Mouse (Mus musculus): ENCODE results near the gene H2-M5. TPM values are rescaled to one million over a fixed set of nuclear protein-coding genes. Genes with fewer than 3 reads are reported as not detected.

H2-M5 gene
- total RNA-seq, 2 experiments from 2014 or later, result not detected

DNA sequence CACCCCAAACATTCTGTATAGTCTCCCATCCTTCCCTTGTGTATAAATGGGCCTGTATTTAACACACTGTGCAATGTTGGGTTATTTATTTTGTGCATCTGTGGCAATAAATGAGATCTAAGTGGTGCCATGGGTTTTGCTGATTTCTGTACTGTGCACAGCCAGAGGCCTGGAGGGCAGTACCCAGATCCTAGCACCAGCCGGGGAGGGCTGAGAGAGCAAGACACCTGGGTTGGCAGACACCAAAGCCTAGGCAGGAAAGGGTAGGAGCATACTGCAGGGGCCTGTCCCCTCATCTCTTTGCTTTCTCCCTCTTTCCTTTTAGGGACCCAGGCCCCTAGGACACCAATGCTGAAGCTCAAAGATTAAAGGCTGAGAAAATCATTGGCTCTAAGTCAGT lies 41.1 kb downstream of the H2-M5 start:
- DNase-seq, result no peak

DNA sequence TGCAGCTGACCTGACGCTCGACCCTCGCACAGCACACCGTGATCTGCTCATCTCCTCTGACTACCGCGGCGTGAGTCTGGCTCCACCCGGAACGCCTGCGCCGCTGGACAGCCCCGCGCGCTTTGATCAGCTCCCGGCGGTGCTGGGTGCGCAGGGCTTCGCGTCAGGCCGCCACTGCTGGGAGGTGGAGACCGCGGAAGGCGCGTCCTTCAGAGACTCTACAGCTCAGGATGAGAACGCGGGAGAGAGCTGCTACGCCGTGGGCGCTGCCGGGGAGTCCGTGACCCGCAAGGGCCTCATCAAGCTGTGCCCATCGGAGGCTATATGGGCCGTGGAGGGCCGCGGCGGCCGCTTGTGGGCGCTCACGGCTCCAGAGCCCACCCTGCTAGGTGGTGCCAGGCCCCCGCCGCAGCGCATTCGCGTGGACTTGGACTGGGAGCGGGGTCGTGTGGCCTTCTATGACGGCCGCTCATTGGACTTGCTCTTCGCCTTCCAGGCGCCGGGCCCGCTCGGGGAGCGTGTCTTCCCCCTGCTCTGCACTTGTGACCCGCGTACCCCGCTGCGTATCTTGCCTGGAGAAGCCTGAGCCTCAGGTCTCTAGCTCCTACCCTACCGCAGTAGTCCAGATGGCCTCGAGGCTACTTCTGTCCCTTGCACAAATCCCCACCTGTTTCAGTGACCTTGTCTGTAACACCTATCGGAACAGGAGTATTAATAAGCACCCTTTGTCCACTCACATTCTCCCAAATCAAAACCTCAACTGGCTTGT lies 42.1 kb downstream of the H2-M5 start:
- DNase-seq, result peak; percentile 37

- peak; percentile 13 for DNase-seq
These were observed 45.1 kb downstream of the H2-M5 start for GRCm38 (mm10) chr17:36944121-36944775.

- no peak for DNase-seq
These were observed 45.6 kb downstream of the H2-M5 start for GRCm38 (mm10) chr17:36943691-36944090.

GRCm38 (mm10) chr17:36942791-36943471 lies 46.4 kb downstream of the H2-M5 start, which contains the start of gene Rnf39:
TSS of gene Rnf39 (plus strand) at chr17:36942918.
- no peak for DNase-seq

DNA sequence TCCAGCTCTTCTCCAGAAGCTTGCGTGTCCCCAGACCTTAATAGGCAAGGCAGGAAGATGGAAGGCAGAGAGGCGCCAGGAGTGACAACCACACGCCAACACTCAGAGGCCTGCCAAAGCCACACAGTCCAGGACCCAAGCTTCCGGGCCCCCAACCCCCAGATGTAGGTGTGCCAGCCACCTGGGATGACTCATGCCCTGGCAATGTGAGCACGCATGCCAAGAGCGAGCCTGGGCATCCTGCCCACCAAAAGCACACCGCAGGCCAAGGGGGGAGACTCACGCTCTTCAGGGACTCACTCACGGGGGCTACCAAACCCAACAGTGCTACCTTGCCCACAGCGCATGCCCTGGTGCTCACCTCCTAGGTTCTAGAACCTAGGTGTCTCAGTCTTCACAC lies 46.9 kb downstream of the H2-M5 start:
- DNase-seq, result peak; percentile 13

DNA sequence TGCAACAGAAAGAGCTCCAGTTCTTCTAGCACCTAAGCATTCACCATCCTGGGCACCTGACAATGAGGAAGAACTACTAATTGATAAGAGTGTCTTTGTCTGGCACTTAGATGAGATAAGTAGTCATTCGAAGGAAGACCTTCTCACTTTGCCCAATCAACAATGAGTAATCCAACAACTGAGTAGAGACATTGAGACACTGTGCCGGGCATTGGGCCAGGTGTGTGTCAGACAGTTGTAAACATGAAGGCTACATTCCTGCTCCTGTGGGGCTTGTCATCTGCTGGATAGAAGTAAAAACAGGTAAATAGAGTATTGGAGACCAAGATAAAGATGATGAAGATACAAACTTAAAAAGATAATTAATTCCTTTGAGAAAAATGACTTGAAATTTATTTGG lies 51.3 kb downstream of the H2-M5 start:
- no peak for DNase-seq

Other genes starting within 250 kb of the H2-M5 start
- not detected for gene H2-M10.5, start 216.6 kb downstream of the H2-M5 start, total RNA-seq (2021)
- not detected for gene H2-M10.6, start 177.4 kb downstream of the H2-M5 start, total RNA-seq (2021)
- 10 to 100 TPM; 15.2 to 16.7 TPM for gene Trim26, start 152.4 kb downstream of the H2-M5 start, total RNA-seq (2021)
- gene Trim15, start 122.3 kb downstream of the H2-M5 start, total RNA-seq (2021), result not detected
- under 1 TPM in 1 of 2 experiments, not detected in 1; 0.16 TPM for gene Trim10, start 120.0 kb downstream of the H2-M5 start, total RNA-seq (2021)
- not detected for gene Trim40, start 99.4 kb downstream of the H2-M5 start, total RNA-seq (2021)
- gene Trim31, start 91.4 kb downstream of the H2-M5 start, total RNA-seq (2021), result not detected
- gene Rnf39, start 46.6 kb downstream of the H2-M5 start, total RNA-seq (2021), result under 1 TPM in 1 of 2 experiments, not detected in 1; 0.38 TPM
- 10 to 100 TPM; 47.3 to 64.5 TPM for gene Ppp1r11, start 37.8 kb downstream of the H2-M5 start, total RNA-seq (2021)
- 10 to 100 TPM; 18.0 to 20.6 TPM for gene Znrd1, start 31.0 kb downstream of the H2-M5 start, total RNA-seq (2021)
- 10 to 100 TPM; 13.7 to 15.1 TPM for gene Znrd1as, start 30.9 kb downstream of the H2-M5 start, total RNA-seq (2021)
- gene 2410137M14Rik, start 8.3 kb downstream of the H2-M5 start, total RNA-seq (2021), result not detected
- under 1 TPM; 0.78 to 0.82 TPM for gene Zfp57, start 11.6 kb upstream of the H2-M5 start, total RNA-seq (2021)
- gene Mog, start 33.9 kb upstream of the H2-M5 start, total RNA-seq (2021), result not detected
- 10 to 100 TPM in 1 of 2 experiments, 1 to 10 TPM in 1; 8.8 to 11.0 TPM for gene Gabbr1, start 56.4 kb upstream of the H2-M5 start, total RNA-seq (2021)
- not detected for gene Olfr90, start 99.0 kb upstream of the H2-M5 start, total RNA-seq (2021)
- gene Olfr91, start 108.7 kb upstream of the H2-M5 start, total RNA-seq (2021), result not detected
- not detected for gene Olfr92, start 130.6 kb upstream of the H2-M5 start, total RNA-seq (2021)
- gene Olfr93, start 172.0 kb upstream of the H2-M5 start, total RNA-seq (2021), result not detected
- gene Ubd, start 204.4 kb upstream of the H2-M5 start, total RNA-seq (2021), result not detected
- not detected for gene Olfr94, start 211.5 kb upstream of the H2-M5 start, total RNA-seq (2021)
- gene Olfr95, start 223.6 kb upstream of the H2-M5 start, total RNA-seq (2021), result not detected
- gene Olfr96, start 230.6 kb upstream of the H2-M5 start, total RNA-seq (2021), result not detected
- not detected for gene Olfr97, start 247.8 kb upstream of the H2-M5 start, total RNA-seq (2021)